Mouse (Mus musculus) frontal cortex, postnatal 10 days (tissue): ENCODE results near the gene Rpgr.

Source experiments
- DNase-seq, 2 experiments: peaks; one replicate each; pipeline ENCODE4 v3.0.0; 2022; ENCODE audit warnings: low spot score in 2 of 2, mixed read lengths in 1 of 2

Rpgr gene

DNA sequence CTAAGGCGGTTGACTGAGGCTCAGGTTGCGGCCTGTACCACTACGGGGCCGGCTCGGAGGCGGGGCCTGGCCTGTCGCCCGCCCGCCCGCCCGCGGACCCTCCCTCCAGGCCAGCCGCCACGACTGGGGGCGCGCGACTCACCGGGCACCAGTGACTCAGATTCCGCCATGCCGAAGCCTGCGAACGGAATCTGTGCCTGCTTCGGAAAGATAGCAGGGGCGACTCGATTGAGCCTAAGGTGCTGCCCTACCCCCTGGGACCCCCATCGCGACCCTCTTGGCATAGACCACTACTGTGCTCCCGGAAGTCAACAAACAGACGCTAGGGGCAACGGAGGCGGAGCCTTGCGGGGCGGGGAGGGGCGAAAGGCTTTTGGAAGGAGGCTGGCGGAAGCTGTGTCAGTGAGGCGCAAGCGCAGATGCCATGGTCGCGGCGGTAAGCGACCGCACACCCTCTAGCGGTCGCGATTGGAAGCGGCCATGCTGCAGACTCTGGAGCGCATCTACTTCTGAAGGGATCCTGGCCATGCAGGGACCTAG lies at the start of gene Rpgr:
Rpgr (minus strand) TSS at position 511 of the 540 bp plus-strand sequence.
- DNase-seq: peak; percentile 86 to 88

GRCm38 (mm10) chrX:10258260-10258659 lies 41.5 kb upstream of the Rpgr start:
- DNase-seq: no peak

- no peak for DNase-seq
Observed at GRCm38 (mm10) chrX:10257774-10258173, 41.1 kb upstream of the Rpgr start.

DNA sequence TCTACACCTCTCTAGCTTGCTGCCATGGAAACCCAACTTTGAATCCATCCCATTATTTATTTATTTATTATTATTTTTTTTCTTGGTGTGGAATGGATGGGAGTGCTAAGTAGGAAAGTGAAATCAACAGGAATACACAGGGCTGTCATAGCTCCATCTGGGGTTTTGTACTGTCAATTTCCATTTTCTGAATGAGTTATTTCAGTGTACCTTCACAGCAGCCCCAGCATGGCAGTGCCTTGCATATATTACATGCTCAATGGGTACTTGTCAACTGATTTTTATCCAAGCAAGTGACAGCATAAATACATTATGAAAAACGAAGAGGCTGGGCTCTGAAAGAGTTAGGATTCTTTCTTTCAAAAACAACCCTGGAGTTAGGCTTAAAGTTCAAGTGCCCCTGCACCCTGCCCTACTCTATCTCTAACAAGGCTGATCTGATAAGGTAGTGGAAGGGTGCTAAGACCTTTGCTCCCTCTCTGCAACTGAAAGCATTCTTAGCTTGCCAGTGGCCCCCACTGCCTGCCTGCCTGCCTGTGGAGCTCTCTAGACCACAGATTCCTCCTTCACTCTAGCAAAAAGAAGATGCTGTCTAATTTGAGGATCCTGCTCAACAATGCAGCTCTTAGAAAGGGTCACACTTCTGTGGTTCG lies 35.3 kb upstream of the Rpgr start, which contains the start of gene Otc:
Otc (plus strand) TSS at position 454 of the 653 bp plus-strand sequence.
- no peak for DNase-seq

DNA sequence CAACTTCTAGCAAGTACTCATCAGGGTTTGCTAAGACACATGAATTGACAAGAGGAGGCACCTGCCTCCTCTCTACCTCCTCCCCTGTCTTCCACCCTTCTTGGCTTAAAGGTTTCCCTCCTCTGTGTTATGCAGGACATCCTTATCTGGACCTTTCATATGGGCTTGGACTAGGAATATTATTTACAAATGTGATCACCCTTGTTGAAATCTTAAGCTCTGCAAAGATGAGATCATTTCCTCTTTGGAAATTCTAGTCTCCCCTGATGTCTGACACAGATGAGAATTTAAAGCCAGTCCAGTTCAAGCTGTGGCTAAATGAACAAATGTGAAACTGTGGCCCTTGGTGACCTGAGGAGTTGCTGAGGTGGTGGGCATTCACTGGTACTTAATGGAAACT lies 34.6 kb upstream of the Rpgr start:
- DNase-seq: no peak

- DNase-seq: no peak
Observed at GRCm38 (mm10) chrX:10243916-10244315, 27.2 kb upstream of the Rpgr start.

DNA sequence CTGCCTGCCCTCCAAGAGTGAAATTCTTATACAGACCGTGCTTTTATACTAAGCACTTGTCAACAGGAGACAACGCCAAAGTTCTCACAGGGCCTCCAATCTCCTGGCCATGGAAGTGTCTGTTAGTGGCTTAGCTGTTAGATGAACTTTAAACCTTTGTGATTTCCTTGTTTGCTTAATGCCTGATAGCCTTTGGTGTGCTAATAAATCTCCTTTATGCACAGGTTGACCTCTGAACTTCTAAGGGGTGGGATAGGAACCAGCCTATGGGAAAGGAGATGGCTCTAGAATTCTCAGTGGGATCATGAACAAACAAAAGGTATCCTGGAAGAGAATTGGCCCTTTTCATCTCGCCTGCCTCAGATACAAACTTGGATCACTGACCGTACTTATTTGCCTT lies 22.8 kb upstream of the Rpgr start:
- DNase-seq: no peak

- DNase-seq: no peak
Observed at GRCm38 (mm10) chrX:10234617-10235016, 17.9 kb upstream of the Rpgr start.

- DNase-seq: no peak
Observed at GRCm38 (mm10) chrX:10233051-10233450, 16.3 kb upstream of the Rpgr start.

- DNase-seq: no peak
Observed at GRCm38 (mm10) chrX:10219281-10219680, 2.6 kb upstream of the Rpgr start.

DNA sequence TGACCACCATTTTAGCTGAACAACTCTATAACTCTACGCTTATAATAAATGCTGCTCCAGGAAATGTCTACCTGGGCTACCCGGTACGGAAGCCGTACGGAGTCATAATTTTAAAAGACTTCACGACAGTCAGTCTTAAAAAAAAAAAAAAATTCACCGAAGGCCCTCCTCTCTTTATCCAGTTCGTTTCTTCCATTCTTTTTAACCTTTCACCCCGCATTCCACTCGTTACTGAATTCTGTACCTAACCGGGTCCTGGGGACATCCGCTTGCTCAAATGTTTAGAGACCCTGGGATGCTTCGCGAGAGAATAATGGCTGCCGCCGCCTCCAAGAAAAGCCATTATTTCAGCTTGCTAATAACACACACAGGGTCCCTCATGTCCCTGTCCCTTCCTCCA lies 748 bp downstream of the Rpgr start:
- DNase-seq: peak in 1 of 2 experiments; percentile 18

- DNase-seq: no peak
Observed at GRCm38 (mm10) chrX:10205937-10206336, 10.8 kb downstream of the Rpgr start.

GRCm38 (mm10) chrX:10201289-10201688 lies 15.4 kb downstream of the Rpgr start:
- peak; percentile 6 to 11 for DNase-seq

- no peak for DNase-seq
Observed at GRCm38 (mm10) chrX:10152390-10152789, 64.3 kb downstream of the Rpgr start.

DNA sequence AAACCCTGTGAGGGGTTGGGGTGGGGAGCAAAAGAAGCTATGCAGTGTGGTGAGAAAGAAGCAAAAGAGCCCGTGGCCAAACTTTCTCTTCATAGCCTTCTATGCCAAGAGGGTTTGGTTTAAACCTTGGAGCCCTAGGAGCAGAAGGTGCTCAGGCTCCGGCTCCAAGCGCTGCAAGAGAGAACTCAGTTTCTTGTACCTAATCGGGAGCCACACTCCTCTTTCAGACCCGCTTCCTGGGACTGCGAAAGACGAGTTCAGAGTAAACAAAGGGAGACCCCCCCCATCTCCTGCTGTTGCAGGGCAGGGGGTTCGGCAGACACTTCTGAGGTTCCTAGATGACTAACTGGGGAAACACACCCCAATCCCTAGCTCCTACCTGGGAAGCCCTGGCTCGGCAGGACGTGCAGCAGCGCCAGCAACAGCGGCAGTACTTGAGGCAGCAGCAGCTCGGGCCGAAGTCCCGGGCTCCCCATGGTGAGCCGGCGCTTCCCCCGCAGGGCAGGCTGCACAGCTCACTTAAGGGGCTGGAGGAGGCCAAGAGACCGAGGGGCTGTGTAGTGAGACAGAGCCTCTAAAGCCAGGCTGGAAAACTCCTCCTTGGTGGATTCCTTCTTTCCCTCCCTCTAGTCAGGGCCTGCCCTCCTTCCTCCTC lies 99.5 kb downstream of the Rpgr start, which contains the start of gene Srpx:
Srpx (minus strand) TSS at position 645 of the 655 bp plus-strand sequence.
- DNase-seq: no peak

- DNase-seq: peak in 1 of 2 experiments; percentile 6
Observed at GRCm38 (mm10) chrX:10115780-10116179, 100.9 kb downstream of the Rpgr start.

- no peak for DNase-seq
Observed at GRCm38 (mm10) chrX:10110736-10111135, 106.0 kb downstream of the Rpgr start.

GRCm38 (mm10) chrX:10108558-10108957 lies 108.2 kb downstream of the Rpgr start:
- DNase-seq: no peak

- no peak for DNase-seq
Observed at GRCm38 (mm10) chrX:10105475-10105874, 111.2 kb downstream of the Rpgr start.

DNA sequence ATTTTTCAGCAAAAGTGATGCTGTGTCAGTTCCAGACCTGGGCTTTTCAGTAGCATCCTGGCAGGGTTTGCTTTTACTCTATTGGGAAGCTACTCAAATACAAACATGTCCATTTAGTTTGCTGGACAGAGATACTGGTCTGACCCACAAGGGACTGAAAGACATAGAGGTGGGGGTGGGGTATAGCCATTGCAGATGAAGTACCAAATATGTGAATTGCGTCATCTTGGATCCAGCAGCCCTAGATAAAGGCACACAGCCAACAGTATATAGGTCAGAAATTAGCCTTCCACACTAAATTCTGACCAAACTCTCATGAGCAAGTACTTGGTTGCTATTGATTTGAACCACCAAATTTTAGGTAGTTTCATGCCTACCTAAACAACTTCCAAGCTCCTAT lies 114.0 kb downstream of the Rpgr start:
- no peak for DNase-seq

DNA sequence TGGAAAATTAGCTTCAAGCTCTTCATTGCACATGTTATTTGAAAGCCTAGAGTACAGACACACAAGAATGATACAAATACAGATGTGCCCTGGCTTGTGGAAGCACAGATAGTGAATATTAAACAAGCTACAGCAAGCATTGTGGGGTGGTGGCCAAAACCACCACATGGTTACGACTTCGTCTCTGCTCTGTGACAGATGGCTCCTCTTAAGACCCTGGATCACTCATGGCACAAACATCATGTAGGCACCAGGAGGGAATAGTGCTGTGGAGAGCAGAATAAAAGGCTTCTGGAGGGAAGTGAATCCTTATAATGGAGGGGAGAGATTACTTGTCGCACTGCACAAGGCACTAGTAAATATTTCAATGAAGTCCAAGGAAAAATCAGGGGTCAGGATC lies 120.9 kb downstream of the Rpgr start:
- no peak for DNase-seq

- DNase-seq: no peak
Observed at GRCm38 (mm10) chrX:10080385-10080784, 136.3 kb downstream of the Rpgr start.

- DNase-seq: no peak
Observed at GRCm38 (mm10) chrX:10079981-10080380, 136.7 kb downstream of the Rpgr start.
